Mouse (Mus musculus): ENCODE data around the gene Olfr314.

- no peak for TF ChIP-seq CTCF (IDR thresholded peaks at IDR 0.05; ENCODE audit: extremely low read depth, insufficient read length, insufficient replicate concordance, low read depth, low read length)
- TF ChIP-seq POLR2A (IDR thresholded peaks at IDR 0.05; ENCODE audit: low read depth, low read length): no peak
These were observed 4.9 kb downstream of the Olfr314 start for GRCm38 (mm10) chr11:58787651-58788050.
